8 mouse cellular contexts compared by ENCODE assay signal in genomic region chr3:121427520-121427908, GRCm38 (mm10). TPM values are rescaled to one million over a fixed set of nuclear protein-coding genes. Genes with fewer than 3 reads are reported as not detected.
DNase-seq lines count a peak whose midpoint lies in the region; ATAC-seq and TF ChIP-seq lines count a peak whose summit lies in the region.

No protein-coding gene starts in this region.

- peak overlapping the region; percentile 87 for H3K4me3 ChIP-seq in forebrain, postnatal 0 days (ENCODE audit: low read depth, low read length)

- DNase-seq in ES-CJ7 (ENCODE audit: low read depth, low spot score) = peak; percentile 78
- DNase-seq in cerebellum, adult 18-20 months = peak; percentile 38 to 43
- DNase-seq in forebrain, postnatal 0 days = peak; percentile 77
- peak; percentile 65 to 67 for DNase-seq in heart, postnatal 36 days
- peak; percentile 58 to 69 for DNase-seq in layer of hippocampus, adult 8-10 months (ENCODE audit: low spot score in 2 of 2)
- peak; percentile 69 to 80 for DNase-seq in lung, adult 18-20 months
- peak; percentile 40 for DNase-seq in ovary, postnatal 10 days (ENCODE audit: low spot score)
- peak; percentile 75 for DNase-seq in yolk sac, embryonic 10.5 days (ENCODE audit: low spot score)

- H3K36me3 ChIP-seq in forebrain, postnatal 0 days (ENCODE audit: insufficient read depth) = no peaks in the 10 kb centered on the region

- ATAC-seq in forebrain, postnatal 0 days = peak; percentile 60

- peak overlapping the region; percentile 96 for H3K4me2 ChIP-seq in forebrain, postnatal 0 days (ENCODE audit: low read depth)

- H3K9ac ChIP-seq in forebrain, postnatal 0 days = peak overlapping the region; percentile 95

- H3K27me3 ChIP-seq in forebrain, postnatal 0 days (ENCODE audit: insufficient read depth, low read length) = no peaks in the 10 kb centered on the region

- WGBS in forebrain, postnatal 0 days = 1% methylated on average over 13 of the region's 13 CpGs

- no peak for TF ChIP-seq CTCF in forebrain, postnatal 0 days (IDR thresholded peaks at IDR 0.05; ENCODE audit: low read depth)

- intact Hi-C loops in heart, postnatal 36 days (cut with DNase I) = loop anchor here (2.0 kb wide), 4 partner anchors 15 to 121 kb away; no protein-coding TSS in a partner anchor

- peaks cover 26% of the 10 kb centered on the region for H3K4me1 ChIP-seq in forebrain, postnatal 0 days (ENCODE audit: insufficient read depth)

- no peaks in the 10 kb centered on the region for H3K9me3 ChIP-seq in forebrain, postnatal 0 days (ENCODE audit: low read length)

- peak overlapping the region; percentile 93 for H3K27ac ChIP-seq in forebrain, postnatal 0 days (ENCODE audit: low read depth, low read length)

RNA-seq across cellular contexts. Expression of gene Cnn3, which starts 1.2 kb away (rescaled TPM):
- total RNA-seq in forebrain, postnatal 0 days (2014; rRNA removed) = 128 and 150 TPM in 2 replicates
- polyA plus RNA-seq in forebrain, postnatal 0 days (2015; fragmentation: Nextera tagmentation; extraction: Ambion mirVana) = 307 and 319 TPM in 2 replicates
- 10 to 100 TPM; 42.1 to 43.8 TPM for total RNA-seq in heart, postnatal 36 days (2021)
- 100 to 1,000 TPM in 2 of 4 experiments, 10 to 100 TPM in 2; 93.0 to 179 (median 135) TPM for total RNA-seq in layer of hippocampus, adult 8-10 months (2022)

Comparison
In these comparisons a context has a peak if more than half of its experiments do, and no peak if none do; other contexts are left out.
1. Peak in every context shown above with its lines: DNase-seq, ATAC-seq, H3K4me3 ChIP-seq and H3K27ac ChIP-seq.